Mouse (Mus musculus) thymus, adult 2 months (tissue): ENCODE measurements around the gene Fhit. TPM values are rescaled to one million over a fixed set of nuclear protein-coding genes. Genes with fewer than 3 reads are reported as not detected.

ENCODE experiments used
- DNase-seq: peaks from one replicate; pipeline ENCODE4 v3.0.0; 2021
- H3K27ac ChIP-seq: fragments of 200-500 bp; 2 replicates; pipeline ENCODE4 v1.5.1; 2012; ENCODE audit warnings: low read length, control low read depth; ENCODE audit not compliant: control insufficient read depth, insufficient read depth
- H3K27me3 ChIP-seq: fragments of 200-500 bp; 2 replicates; pipeline ENCODE4 v1.6.1; 2012; ENCODE audit warnings: mild to moderate bottlenecking, low read length, moderate library complexity, mixed read lengths; ENCODE audit not compliant: control insufficient read depth, insufficient read depth
- H3K36me3 ChIP-seq: fragments of 200-500 bp; 2 replicates; pipeline ENCODE4 v1.6.1; 2012; ENCODE audit warnings: mild to moderate bottlenecking, low read length, moderate library complexity; ENCODE audit not compliant: control insufficient read depth, insufficient read depth
- H3K4me1 ChIP-seq: fragments of 200-500 bp; replicated peaks from 2 replicates; pipeline ENCODE4 v1.6.1; 2012; ENCODE audit warnings: low read length; ENCODE audit not compliant: control insufficient read depth, insufficient read depth
- H3K4me3 ChIP-seq: fragments of 200-500 bp; 2 replicates; pipeline ENCODE4 v1.5.1; 2012; ENCODE audit warnings: mild to moderate bottlenecking, low read length, control low read depth, moderate library complexity; ENCODE audit not compliant: control insufficient read depth, insufficient read depth
- CTCF ChIP-seq: fragments of 200-500 bp; IDR thresholded peaks from 2 replicates; pipeline ENCODE4 v1.5.1; 2012; ENCODE audit warnings: mild to moderate bottlenecking, control low read depth, low read length, moderate library complexity, borderline replicate concordance; ENCODE audit not compliant: control insufficient read depth, poor library complexity, insufficient read depth; ENCODE audit errors: extremely low read depth
- POLR2A ChIP-seq: fragments of 200-500 bp; IDR thresholded peaks from 2 replicates; pipeline ENCODE4 v1.6.1; 2012; ENCODE audit warnings: mild to moderate bottlenecking, low read length, control low read depth, moderate library complexity; ENCODE audit not compliant: control insufficient read depth, poor library complexity, insufficient read depth; ENCODE audit errors: extremely low read depth
- WGBS: fragments of 180-500 bp; shearing (Covaris S2); methylation state at CpG from one replicate; pipeline ENCODE4 v1.1.7; 2018; 5-methylcytosine and 5-hydroxymethylcytosine counted together
- polyA plus RNA-seq: library from polyadenylated mRNA; depleted of rRNA; stranded (reverse); fragments of >200 nt; gene quantifications from 2 replicates; pipeline ENCODE4 v1.2.3, GENCODE M21; 2012

Fhit gene
- polyA plus RNA-seq, 1 experiment: 5.4 TPM

DNA sequence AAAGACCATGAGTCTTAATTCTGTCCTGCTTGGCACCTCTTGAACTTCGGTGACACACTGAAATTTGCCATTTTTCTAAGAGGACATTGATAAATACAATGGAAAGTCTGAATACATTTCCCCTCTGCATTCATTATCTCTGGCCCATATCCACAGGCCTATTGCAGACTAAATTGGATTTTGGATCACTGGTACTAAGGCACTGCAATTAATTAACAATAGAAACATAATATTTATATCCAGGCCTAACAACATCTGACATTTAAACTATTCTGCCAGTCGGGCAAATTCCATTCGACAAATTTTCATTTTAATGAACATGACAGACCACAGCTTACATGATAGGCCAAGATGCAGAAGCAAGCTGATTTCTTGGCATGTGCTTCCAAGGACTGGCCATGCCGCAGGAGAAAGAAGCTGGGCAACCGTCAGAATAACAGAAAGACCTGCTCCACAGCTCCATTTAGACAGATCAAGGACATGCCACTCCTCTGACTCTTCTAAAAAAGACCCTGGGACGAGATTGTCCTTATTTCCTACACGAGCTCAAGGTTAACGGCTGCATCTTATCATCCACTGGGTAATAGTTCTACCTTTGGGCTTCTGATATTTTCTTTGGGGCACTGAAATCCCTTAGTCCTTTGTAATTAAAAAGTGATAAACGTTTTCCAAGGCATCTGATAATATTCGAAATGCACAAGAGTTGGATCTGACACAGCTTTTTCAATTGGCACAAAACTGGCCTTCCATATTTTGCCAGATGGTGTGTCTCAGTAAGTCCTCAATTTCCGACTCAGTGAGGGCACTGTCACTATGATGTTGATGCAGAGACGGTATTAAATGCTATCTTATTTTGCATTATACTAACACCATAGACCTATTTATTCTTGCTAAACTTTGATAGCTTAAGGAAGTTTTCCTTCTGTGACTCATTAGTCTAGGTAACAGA lies 27.8 kb downstream of the Fhit start:
- H3K4me1 ChIP-seq: no peaks in the 10 kb centered on the region
- no peaks in the 10 kb centered on the region for H3K27me3 ChIP-seq
- no peak overlapping the region for H3K27ac ChIP-seq
- DNase-seq: no peak
- H3K36me3 ChIP-seq: no peaks in the 10 kb centered on the region
- no peak overlapping the region for H3K4me3 ChIP-seq
- WGBS: 94% methylated on average over 12 of the region's 12 CpGs
- TF ChIP-seq CTCF (no peak), POLR2A (no peak)

DNA sequence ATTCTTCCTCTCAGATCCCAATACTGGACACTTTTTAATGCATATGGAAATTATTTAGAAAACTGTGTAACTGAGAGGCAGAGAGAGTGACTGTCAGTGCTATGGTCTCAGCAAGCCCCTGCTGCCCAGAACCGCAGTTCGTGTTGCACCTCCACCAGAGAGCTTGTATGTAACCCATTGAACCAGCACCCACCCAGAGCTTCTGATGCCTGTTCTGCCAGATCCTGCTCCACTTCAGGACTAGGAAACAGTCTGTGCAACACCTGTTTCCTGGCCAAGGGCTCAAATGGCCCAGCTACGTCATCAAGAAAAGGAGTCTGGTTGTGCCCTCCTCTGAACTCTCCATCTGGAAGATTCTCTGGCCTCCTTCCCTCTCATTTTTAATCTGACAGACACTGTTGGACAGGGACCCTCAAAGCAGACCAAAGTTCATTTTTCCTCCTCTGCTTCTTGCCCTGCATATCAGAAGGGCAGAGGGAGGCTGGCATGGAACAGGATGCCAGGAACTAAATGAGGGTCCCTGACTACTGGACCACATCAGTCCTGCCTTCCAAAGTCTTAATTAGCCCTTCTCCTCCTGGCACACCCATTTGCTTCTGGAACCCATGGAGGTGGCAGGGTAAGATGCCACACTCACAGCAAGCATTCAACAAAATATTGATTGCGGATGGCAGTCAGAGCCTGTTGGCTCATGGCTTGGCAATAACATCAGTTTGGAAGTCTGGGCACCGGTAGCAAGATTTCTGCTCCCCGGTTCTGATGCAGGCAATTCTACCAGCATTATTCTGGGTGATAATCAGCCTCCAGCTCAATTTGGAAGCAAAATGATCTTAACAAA lies 29.0 kb downstream of the Fhit start:
- H3K36me3 ChIP-seq: no peaks in the 10 kb centered on the region
- no peak for TF ChIP-seq CTCF
- no peak for TF ChIP-seq POLR2A
- no peaks in the 10 kb centered on the region for H3K27me3 ChIP-seq
- H3K4me1 ChIP-seq: no peaks in the 10 kb centered on the region
- H3K27ac ChIP-seq: no peak overlapping the region
- H3K4me3 ChIP-seq: no peak overlapping the region
- 83% methylated on average over 6 of the region's 6 CpGs for WGBS
- no peak for DNase-seq

DNA sequence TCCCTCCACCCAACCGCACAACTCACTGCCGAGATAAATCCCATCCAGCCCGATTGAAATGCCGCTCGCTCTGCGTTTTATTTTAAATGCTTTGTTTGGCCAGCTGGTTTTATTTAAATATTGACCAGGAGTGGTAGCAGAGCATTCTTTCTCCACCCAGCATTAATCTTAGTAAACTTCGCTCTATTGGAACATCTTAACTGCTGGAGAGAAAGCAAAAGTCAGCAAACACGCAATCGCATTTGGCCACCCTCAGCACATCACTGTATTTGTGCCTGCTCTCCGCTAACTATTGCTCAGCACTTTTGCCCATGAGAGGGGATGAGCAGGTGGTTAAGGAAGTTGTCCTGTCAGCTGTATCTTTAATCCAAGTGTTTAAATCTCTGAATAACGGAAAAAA lies 36.7 kb downstream of the Fhit start:
- H3K4me1 ChIP-seq: no peaks in the 10 kb centered on the region
- DNase-seq: no peak
- no peak overlapping the region for H3K4me3 ChIP-seq
- no peaks in the 10 kb centered on the region for H3K27me3 ChIP-seq
- no peaks in the 10 kb centered on the region for H3K36me3 ChIP-seq
- TF ChIP-seq POLR2A (no peak), CTCF (no peak)
- WGBS: 95% methylated on average over 11 of the region's 11 CpGs
- no peak overlapping the region for H3K27ac ChIP-seq

DNA sequence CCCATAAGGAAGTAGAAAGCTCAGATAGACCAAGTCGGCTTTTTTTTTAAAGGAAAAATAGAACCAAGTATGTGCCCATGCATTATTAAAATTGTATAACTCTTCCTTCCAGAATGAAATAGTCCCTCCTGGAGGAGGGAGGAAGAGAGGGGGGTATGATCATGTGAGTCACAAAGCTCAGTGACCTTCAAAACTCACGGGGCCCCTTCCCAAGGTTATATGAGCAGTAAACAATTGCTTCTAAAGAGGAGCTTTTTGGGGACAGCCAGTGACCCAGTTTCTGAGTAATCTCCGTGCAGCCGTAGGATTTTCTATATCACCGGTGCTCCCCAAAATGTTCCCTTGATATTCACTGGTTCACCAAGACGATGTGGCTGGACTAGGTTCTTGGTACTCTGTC lies 42.8 kb downstream of the Fhit start:
- Histone ChIP-seq H3K4me1 (no peaks in the 10 kb centered on the region), H3K27me3 (no peaks in the 10 kb centered on the region), H3K36me3 (no peaks in the 10 kb centered on the region), H3K27ac (no peak overlapping the region), H3K4me3 (no peak overlapping the region)
- TF ChIP-seq CTCF: no peak
- no peak for TF ChIP-seq POLR2A
- 92% methylated on average over 6 of the region's 6 CpGs for WGBS
- DNase-seq: no peak

DNA sequence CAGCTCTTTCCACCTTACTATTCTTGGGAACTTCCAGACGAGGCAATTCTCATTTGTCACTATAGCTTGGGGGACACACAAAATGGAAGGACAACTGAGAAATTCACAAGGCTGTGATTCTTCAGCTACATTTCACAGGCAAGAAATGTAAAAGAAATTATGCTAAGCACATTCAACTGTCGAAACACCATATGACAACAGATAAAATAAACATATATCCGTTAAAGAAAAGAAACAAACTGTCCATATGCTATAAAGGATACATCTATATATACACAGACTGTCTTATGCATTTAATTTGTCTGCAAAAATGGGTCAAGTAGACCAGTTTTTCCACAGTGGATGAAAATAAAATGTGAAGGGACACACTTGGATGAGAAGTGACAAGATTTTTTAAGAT lies 76.2 kb downstream of the Fhit start:
- no peak for DNase-seq
- Histone ChIP-seq H3K36me3 (no peaks in the 10 kb centered on the region), H3K4me3 (no peak overlapping the region), H3K4me1 (no peaks in the 10 kb centered on the region), H3K27ac (no peak overlapping the region), H3K27me3 (no peaks in the 10 kb centered on the region)
- TF ChIP-seq CTCF: no peak
- TF ChIP-seq POLR2A: no peak
- 91% methylated on average over 3 of the region's 3 CpGs for WGBS

DNA sequence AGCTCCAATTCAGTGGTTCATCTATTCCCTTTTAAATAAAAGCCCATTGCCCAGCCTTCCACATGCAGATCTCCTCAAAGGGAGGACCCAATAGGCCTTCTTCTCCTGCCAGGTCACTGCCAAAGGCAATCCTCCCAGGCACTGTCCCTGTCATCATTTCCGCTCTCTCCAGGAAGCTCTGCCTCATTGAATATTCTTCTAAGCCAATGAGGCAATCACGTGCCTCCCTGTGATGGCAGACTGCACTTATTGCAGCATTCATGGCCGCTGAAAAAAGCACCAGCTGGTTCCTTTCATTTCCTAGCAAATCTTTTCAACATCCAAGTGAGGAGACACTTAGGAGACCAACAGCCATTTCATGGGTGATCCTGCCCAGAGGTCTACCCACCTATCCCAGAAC lies 77.9 kb downstream of the Fhit start:
- no peaks in the 10 kb centered on the region for H3K27me3 ChIP-seq
- no peak for DNase-seq
- no peak overlapping the region for H3K4me3 ChIP-seq
- H3K27ac ChIP-seq: no peak overlapping the region
- H3K36me3 ChIP-seq: no peaks in the 10 kb centered on the region
- no peaks in the 10 kb centered on the region for H3K4me1 ChIP-seq
- TF ChIP-seq CTCF (no peak), POLR2A (no peak)
- WGBS: 82% methylated on average over 3 of the region's 3 CpGs
